In the genomic region with DNA sequence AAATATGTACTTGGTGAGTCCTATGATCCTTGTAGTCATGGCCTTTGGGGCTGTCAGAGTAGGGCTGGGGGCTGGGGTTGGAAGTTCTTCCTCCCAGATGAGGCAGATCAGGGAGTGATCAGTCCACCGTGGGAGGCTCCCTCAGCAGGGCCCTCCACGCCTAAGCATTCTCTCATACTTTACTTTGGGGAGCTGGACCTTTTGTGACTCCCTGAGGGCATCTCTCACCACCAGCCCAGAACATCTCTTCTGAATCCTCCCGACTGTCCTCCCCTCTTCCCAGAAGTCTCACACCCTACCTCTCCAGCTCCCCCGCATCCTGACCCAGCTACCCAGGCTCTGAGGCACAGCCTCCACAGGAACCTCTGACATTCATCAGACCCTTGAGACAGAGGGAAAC, we compare ENCODE assay signal across 21 mouse cellular contexts.
"Had no signal": no experiment of that assay in that cellular context is flagged by ENCODE, and none has a peak within 500 bp of the region (broad histone marks: within the 10 kb centered on the region; RNA-seq: fewer than 3 reads in every experiment).

No protein-coding gene starts in this region.

- H3K4me3 ChIP-seq: kidney, embryonic 15.5 days; limb, embryonic 12.5 days; limb, embryonic 15.5 days; midbrain, embryonic 13.5 days; neural tube, embryonic 12.5 days; neural tube, embryonic 15.5 days had no signal

- H3K9ac ChIP-seq: kidney, embryonic 15.5 days; limb, embryonic 12.5 days; limb, embryonic 15.5 days; liver, embryonic 14.5 days; liver, postnatal 0 days; lung, embryonic 14.5 days; midbrain, embryonic 13.5 days; neural tube, embryonic 12.5 days; neural tube, embryonic 15.5 days had no signal

- DNase-seq: kidney, adult 8-10 months; kidney, postnatal 10 days; kidney, postnatal 36 days; left cerebral cortex, postnatal 4 days; liver, postnatal 0 days; lung, embryonic 14.5 days; right cerebral cortex, adult 18-20 months; right cerebral cortex, postnatal 14 days; right cerebral cortex, postnatal 4 days; thymus, adult 18-20 months; thymus, postnatal 36 days had no signal

- H3K27ac ChIP-seq: limb, embryonic 12.5 days; limb, embryonic 15.5 days; liver, embryonic 14.5 days; macrophage; midbrain, embryonic 13.5 days; neural tube, embryonic 12.5 days; neural tube, embryonic 15.5 days had no signal

- H3K36me3 ChIP-seq: limb, embryonic 12.5 days; midbrain, embryonic 13.5 days; neural tube, embryonic 12.5 days; neural tube, embryonic 15.5 days had no signal

- ATAC-seq: liver, postnatal 0 days; lung, postnatal 0 days; midbrain, embryonic 13.5 days had no signal

- H3K27me3 ChIP-seq: kidney, embryonic 15.5 days; limb, embryonic 15.5 days; midbrain, embryonic 13.5 days; neural tube, embryonic 12.5 days; neural tube, embryonic 15.5 days had no signal

- H3K9me3 ChIP-seq: kidney, embryonic 15.5 days; limb, embryonic 12.5 days; limb, embryonic 15.5 days; midbrain, embryonic 13.5 days; neural tube, embryonic 12.5 days; neural tube, embryonic 15.5 days had no signal

- H3K4me2 ChIP-seq: kidney, embryonic 15.5 days; limb, embryonic 12.5 days; limb, embryonic 15.5 days; liver, embryonic 11.5 days; lung, embryonic 14.5 days; midbrain, embryonic 13.5 days; neural tube, embryonic 12.5 days; neural tube, embryonic 15.5 days had no signal
